Mouse (Mus musculus) ES-E14 (cell line): ENCODE measurements around the gene Smap1. TPM values are rescaled to one million over a fixed set of nuclear protein-coding genes. Genes with fewer than 3 reads are reported as not detected.

ENCODE experiments used
- DNase-seq: peaks from one replicate; pipeline ENCODE4 v3.0.0-alpha.2; 2013; ENCODE audit warnings: low read depth, low spot score
- H3K27ac ChIP-seq: 2 replicates; pipeline ENCODE4 v1.5.1; 2012; ENCODE audit warnings: low read depth, mild to moderate bottlenecking, low read length, moderate library complexity, mixed read lengths; ENCODE audit not compliant: poor library complexity, insufficient read depth, severe bottlenecking
- H3K36me3 ChIP-seq: 2 replicates; pipeline ENCODE4 v1.6.1; 2012; ENCODE audit warnings: mild to moderate bottlenecking, low read length, moderate library complexity, mixed read lengths; ENCODE audit not compliant: control insufficient read depth, poor library complexity, insufficient read depth, severe bottlenecking
- H3K4me1 ChIP-seq, 2 experiments: fragments of 150-350 bp in 1 of 2; sonication (generic) in 1 of 2; 2 replicates each; pipeline ENCODE4 v1.6.1; 2012; ENCODE audit warnings: low read length in 2 of 2, mild to moderate bottlenecking in 1 of 2, mixed read lengths in 1 of 2; ENCODE audit not compliant: control insufficient read depth in 2 of 2, insufficient read depth in 2 of 2, poor library complexity in 1 of 2
- H3K4me3 ChIP-seq, 2 experiments: fragments of 150-350 bp in 1 of 2; sonication (generic) in 1 of 2; 2 replicates each; pipeline ENCODE4 v1.5.1; 2012; ENCODE audit warnings: low read length in 2 of 2, low read depth in 1 of 2, mild to moderate bottlenecking in 1 of 2, mixed read lengths in 1 of 2; ENCODE audit not compliant: insufficient read depth in 1 of 2, poor library complexity in 1 of 2, severe bottlenecking in 1 of 2
- H3K9ac ChIP-seq: 2 replicates; pipeline ENCODE4 v1.6.1; 2012; ENCODE audit warnings: low read depth, mild to moderate bottlenecking, low read length, mixed read lengths; ENCODE audit not compliant: poor library complexity, insufficient read depth, severe bottlenecking
- H3K9me3 ChIP-seq: fragments of 150-350 bp; sonication (generic); 2 replicates; pipeline ENCODE4 v1.6.1; 2012; ENCODE audit warnings: low read depth, mild to moderate bottlenecking, low read length; ENCODE audit not compliant: control insufficient read depth, insufficient read depth
- CHD2 ChIP-seq: IDR thresholded peaks from 2 replicates; pipeline ENCODE4 v1.6.1; 2014; ENCODE audit warnings: mild to moderate bottlenecking, low read depth, low read length, inconsistent platforms
- HCFC1 ChIP-seq: IDR thresholded peaks from 2 replicates; pipeline ENCODE4 v1.6.1; 2012; ENCODE audit warnings: low read length, inconsistent platforms, borderline replicate concordance; ENCODE audit not compliant: insufficient read depth
- MAFK ChIP-seq: IDR thresholded peaks from 2 replicates; pipeline ENCODE4 v1.6.1; 2014; ENCODE audit warnings: mild to moderate bottlenecking, low read depth, low read length, inconsistent platforms; ENCODE audit not compliant: insufficient read depth
- ZC3H11A ChIP-seq: IDR thresholded peaks from 2 replicates; pipeline ENCODE4 v1.6.1; 2012; ENCODE audit warnings: low read depth, mild to moderate bottlenecking, inconsistent platforms, low read length, borderline replicate concordance
- ZNF384 ChIP-seq: IDR thresholded peaks from 2 replicates; pipeline ENCODE4 v1.6.1; 2012; ENCODE audit warnings: low read depth, low read length, inconsistent platforms
- in situ Hi-C, 2 experiments: fragments of 600-800 bp; cut with MboI; formaldehyde crosslinking; loops; one replicate each; pipeline ENCODE4 v1.15.1; 2025; ENCODE audit warnings: low sequenced_read_pairs in 2 of 2, inconsistent platforms in 1 of 2; ENCODE audit not compliant: unreplicated experiment in 2 of 2
- total RNA-seq: library from RNA; depleted of rRNA; stranded (reverse); fragments of 300-350 nt; gene quantifications from 2 replicates; pipeline ENCODE4 v1.2.3, GENCODE M21; 2012

Gene Smap1
- total RNA-seq, 1 experiment = 41.3 TPM

GRCm38 (mm10) chr1:23842629-23843028 lies 79.5 kb downstream of the Smap1 start:
- no peak for TF ChIP-seq MAFK
- TF ChIP-seq ZC3H11A = no peak
- no peak for TF ChIP-seq HCFC1
- no peak for TF ChIP-seq CHD2
- H3K27ac ChIP-seq = no peak overlapping the region
- in situ Hi-C loops = no loop called here

GRCm38 (mm10) chr1:23840924-23841323 lies 81.2 kb downstream of the Smap1 start:
- H3K4me1 ChIP-seq = no peaks in the 10 kb centered on the region
- no peak overlapping the region for H3K27ac ChIP-seq
- TF ChIP-seq MAFK = no peak
- TF ChIP-seq ZNF384 = no peak
- TF ChIP-seq CHD2 = no peak
- no peak overlapping the region for H3K9ac ChIP-seq
- no peaks in the 10 kb centered on the region for H3K9me3 ChIP-seq
- 0 out of 2 replicates have a peak, but pooled peaks cover 3% of the 10 kb centered on the region for H3K36me3 ChIP-seq
- no peak overlapping the region for H3K4me3 ChIP-seq
- in situ Hi-C loops = no loop called here
- DNase-seq = no peak

More at GRCm38 (mm10) chr1:23842629-23843028, 79.5 kb downstream of the Smap1 start:
- Histone ChIP-seq H3K9ac (no peak overlapping the region), H3K9me3 (no peaks in the 10 kb centered on the region), H3K4me3 (no peak overlapping the region), H3K4me1 (no peaks in the 10 kb centered on the region), H3K36me3 (0 out of 2 replicates have a peak, but pooled peaks cover 3% of the 10 kb centered on the region)
- DNase-seq = no peak

GRCm38 (mm10) chr1:23836630-23837029 lies 85.5 kb downstream of the Smap1 start:
- H3K4me1 ChIP-seq = no peaks in the 10 kb centered on the region
- TF ChIP-seq HCFC1 = no peak
- no peak for TF ChIP-seq CHD2
- no peak for TF ChIP-seq MAFK
- no peak for TF ChIP-seq ZNF384
- TF ChIP-seq ZC3H11A = no peak
- no peak overlapping the region for H3K4me3 ChIP-seq
- H3K9ac ChIP-seq = no peak overlapping the region
- no peaks in the 10 kb centered on the region for H3K36me3 ChIP-seq
- H3K9me3 ChIP-seq = no peaks in the 10 kb centered on the region
- in situ Hi-C loops = no loop called here
- DNase-seq = no peak
- H3K27ac ChIP-seq = no peak overlapping the region

GRCm38 (mm10) chr1:23834819-23835218 lies 87.3 kb downstream of the Smap1 start:
- Histone ChIP-seq H3K27ac (no peak overlapping the region), H3K36me3 (no peaks in the 10 kb centered on the region), H3K9ac (no peak overlapping the region), H3K4me1 (no peaks in the 10 kb centered on the region), H3K4me3 (no peak overlapping the region), H3K9me3 (no peaks in the 10 kb centered on the region)
- in situ Hi-C loops = no loop called here
- TF ChIP-seq ZNF384 = no peak
- no peak for TF ChIP-seq HCFC1
- no peak for TF ChIP-seq CHD2
- TF ChIP-seq ZC3H11A = no peak
- TF ChIP-seq MAFK = no peak
- DNase-seq = no peak

GRCm38 (mm10) chr1:23834246-23834645 lies 87.9 kb downstream of the Smap1 start:
- in situ Hi-C loops = no loop called here
- Histone ChIP-seq H3K4me1 (no peaks in the 10 kb centered on the region), H3K36me3 (no peaks in the 10 kb centered on the region), H3K27ac (no peak overlapping the region), H3K4me3 (no peak overlapping the region), H3K9ac (no peak overlapping the region), H3K9me3 (no peaks in the 10 kb centered on the region)
- DNase-seq = no peak
- TF ChIP-seq HCFC1 = no peak
- TF ChIP-seq CHD2 = no peak
- TF ChIP-seq MAFK = no peak
- TF ChIP-seq ZNF384 = no peak
- TF ChIP-seq ZC3H11A = no peak
